Mouse (Mus musculus) intestine, postnatal 0 days (tissue): ENCODE measurements around the gene Mad2l2. TPM values are rescaled to one million over a fixed set of nuclear protein-coding genes. Genes with fewer than 3 reads are reported as not detected.

Source experiments
- ATAC-seq: fragments of 200-750 bp; cut with Nextera tagmentation; 2 replicates; pipeline ENCODE4 v1.8.0; 2017; ENCODE audit warnings: mild to moderate bottlenecking, moderate TSS enrichment, moderate library complexity
- H3K27ac ChIP-seq: fragments of 300-500 bp; sonication (generic); 2 replicates; pipeline ENCODE4 v1.5.1; 2014; ENCODE audit warnings: mild to moderate bottlenecking, low read depth, low read length, moderate library complexity
- H3K27me3 ChIP-seq: fragments of 300-500 bp; sonication (generic); replicated peaks from 2 replicates; pipeline ENCODE4 v1.6.1; 2014; ENCODE audit warnings: low read length, mixed read lengths; ENCODE audit not compliant: control insufficient read depth, insufficient read depth
- H3K36me3 ChIP-seq: fragments of 300-500 bp; sonication (generic); 2 replicates; pipeline ENCODE4 v1.6.1; 2014; ENCODE audit warnings: mild to moderate bottlenecking, moderate library complexity; ENCODE audit not compliant: control insufficient read depth, insufficient read depth
- H3K4me1 ChIP-seq: fragments of 300-500 bp; sonication (generic); replicated peaks from 2 replicates; pipeline ENCODE4 v1.6.1; 2014; ENCODE audit warnings: antibody characterized with exemption, low read length, mixed read lengths; ENCODE audit not compliant: control insufficient read depth, insufficient read depth
- H3K4me2 ChIP-seq: fragments of 300-500 bp; sonication (generic); replicated peaks from 2 replicates; pipeline ENCODE4 v1.6.1; 2014; ENCODE audit warnings: low read depth, mild to moderate bottlenecking, moderate library complexity
- H3K4me3 ChIP-seq: fragments of 300-500 bp; sonication (generic); 2 replicates; pipeline ENCODE4 v1.5.1; 2014; ENCODE audit warnings: low read depth, low read length
- H3K9ac ChIP-seq: fragments of 300-500 bp; sonication (generic); 2 replicates; pipeline ENCODE4 v1.6.1; 2014; ENCODE audit warnings: mild to moderate bottlenecking, low read depth, low read length
- H3K9me3 ChIP-seq: fragments of 300-500 bp; sonication (generic); 2 replicates; pipeline ENCODE4 v1.6.1; 2016; ENCODE audit warnings: mixed run types; ENCODE audit not compliant: control insufficient read depth
- CTCF ChIP-seq: sonication (generic); IDR thresholded peaks from 2 replicates; pipeline ENCODE4 v1.5.1; 2016; ENCODE audit warnings: low read depth, mild to moderate bottlenecking, control low read depth, antibody characterized with exemption, moderate library complexity
- WGBS: fragments of 180-500 bp; shearing (Covaris S2); extraction: QIAGEN DNeasy Blood & Tissue Kit; methylation state at CpG from one replicate; pipeline ENCODE4 v1.1.7; 2014; 5-methylcytosine and 5-hydroxymethylcytosine counted together
- polyA plus RNA-seq: library from polyadenylated mRNA; unstranded; fragments of >200 nt; fragmentation: Nextera tagmentation; extraction: Ambion mirVana; gene quantifications from 2 replicates; pipeline ENCODE4 v1.2.1, GENCODE M21; 2015

The Mad2l2 gene
- polyA plus RNA-seq, 1 experiment from 2014 or later, result 24.9 TPM

- Histone ChIP-seq H3K9ac (no peak overlapping the region), H3K27ac (no peak overlapping the region), H3K27me3 (no peaks in the 10 kb centered on the region), H3K9me3 (no peaks in the 10 kb centered on the region), H3K4me1 (no peaks in the 10 kb centered on the region), H3K4me2 (no peak overlapping the region), H3K36me3 (no peaks in the 10 kb centered on the region), H3K4me3 (no peak overlapping the region)
- TF ChIP-seq CTCF, result no peak
- WGBS, result 75% methylated on average over 11 of the region's 11 CpGs
- no peak for ATAC-seq
These were observed 37.5 kb upstream of the Mad2l2 start for GRCm38 (mm10) chr4:148092551-148093271.

- no peak overlapping the region for H3K27ac ChIP-seq
- WGBS, result 89% methylated on average over 5 of the region's 5 CpGs
- no peak for ATAC-seq
- H3K36me3 ChIP-seq, result no peaks in the 10 kb centered on the region
- H3K9ac ChIP-seq, result no peak overlapping the region
- no peak overlapping the region for H3K4me3 ChIP-seq
- no peak overlapping the region for H3K4me2 ChIP-seq
- peak; percentile 32 for TF ChIP-seq CTCF
- H3K27me3 ChIP-seq, result no peaks in the 10 kb centered on the region
- no peaks in the 10 kb centered on the region for H3K4me1 ChIP-seq
- no peaks in the 10 kb centered on the region for H3K9me3 ChIP-seq
These were observed 36.0 kb upstream of the Mad2l2 start for GRCm38 (mm10) chr4:148094161-148094560.

- 77% methylated on average over 4 of the region's 4 CpGs for WGBS
- H3K27me3 ChIP-seq, result no peaks in the 10 kb centered on the region
- no peaks in the 10 kb centered on the region for H3K9me3 ChIP-seq
- H3K4me2 ChIP-seq, result no peak overlapping the region
- ATAC-seq, result no peak
- no peak for TF ChIP-seq CTCF
- H3K9ac ChIP-seq, result no peak overlapping the region
- no peak overlapping the region for H3K27ac ChIP-seq
- H3K36me3 ChIP-seq, result no peaks in the 10 kb centered on the region
- H3K4me1 ChIP-seq, result no peaks in the 10 kb centered on the region
- H3K4me3 ChIP-seq, result no peak overlapping the region
These were observed 35.1 kb upstream of the Mad2l2 start for GRCm38 (mm10) chr4:148095081-148095480.

GRCm38 (mm10) chr4:148097936-148098335 lies 32.2 kb upstream of the Mad2l2 start:
- no peak for ATAC-seq
- Histone ChIP-seq H3K9ac (no peak overlapping the region), H3K4me3 (no peak overlapping the region), H3K4me1 (no peaks in the 10 kb centered on the region), H3K36me3 (no peaks in the 10 kb centered on the region), H3K4me2 (no peak overlapping the region), H3K9me3 (no peaks in the 10 kb centered on the region), H3K27me3 (no peaks in the 10 kb centered on the region), H3K27ac (no peak overlapping the region)
- no peak for TF ChIP-seq CTCF
- 90% methylated on average over 2 of the region's 2 CpGs for WGBS

GRCm38 (mm10) chr4:148098666-148099065 lies 31.5 kb upstream of the Mad2l2 start:
- H3K27ac ChIP-seq, result no peak overlapping the region
- H3K9me3 ChIP-seq, result no peaks in the 10 kb centered on the region
- H3K4me1 ChIP-seq, result no peaks in the 10 kb centered on the region
- no peak overlapping the region for H3K4me2 ChIP-seq
- no peaks in the 10 kb centered on the region for H3K27me3 ChIP-seq
- H3K36me3 ChIP-seq, result no peaks in the 10 kb centered on the region
- H3K4me3 ChIP-seq, result no peak overlapping the region
- no peak for TF ChIP-seq CTCF
- ATAC-seq, result no peak
- WGBS, result 53% methylated on average over 3 of the region's 3 CpGs
- H3K9ac ChIP-seq, result no peak overlapping the region

GRCm38 (mm10) chr4:148101801-148102527 lies 28.2 kb upstream of the Mad2l2 start:
- H3K27ac ChIP-seq, result no peak overlapping the region
- no peaks in the 10 kb centered on the region for H3K36me3 ChIP-seq
- H3K9me3 ChIP-seq, result no peaks in the 10 kb centered on the region
- ATAC-seq, result no peak
- WGBS, result 19% methylated on average over 29 of the region's 29 CpGs
- H3K27me3 ChIP-seq, result no peaks in the 10 kb centered on the region
- no peak overlapping the region for H3K4me3 ChIP-seq
- peak; percentile 70 for TF ChIP-seq CTCF
- peak overlapping the region; percentile 60 for H3K4me2 ChIP-seq
- no peak overlapping the region for H3K9ac ChIP-seq
- H3K4me1 ChIP-seq, result no peaks in the 10 kb centered on the region
